Mouse (Mus musculus): Measurements from ENCODE around the gene Gltp.

DNA sequence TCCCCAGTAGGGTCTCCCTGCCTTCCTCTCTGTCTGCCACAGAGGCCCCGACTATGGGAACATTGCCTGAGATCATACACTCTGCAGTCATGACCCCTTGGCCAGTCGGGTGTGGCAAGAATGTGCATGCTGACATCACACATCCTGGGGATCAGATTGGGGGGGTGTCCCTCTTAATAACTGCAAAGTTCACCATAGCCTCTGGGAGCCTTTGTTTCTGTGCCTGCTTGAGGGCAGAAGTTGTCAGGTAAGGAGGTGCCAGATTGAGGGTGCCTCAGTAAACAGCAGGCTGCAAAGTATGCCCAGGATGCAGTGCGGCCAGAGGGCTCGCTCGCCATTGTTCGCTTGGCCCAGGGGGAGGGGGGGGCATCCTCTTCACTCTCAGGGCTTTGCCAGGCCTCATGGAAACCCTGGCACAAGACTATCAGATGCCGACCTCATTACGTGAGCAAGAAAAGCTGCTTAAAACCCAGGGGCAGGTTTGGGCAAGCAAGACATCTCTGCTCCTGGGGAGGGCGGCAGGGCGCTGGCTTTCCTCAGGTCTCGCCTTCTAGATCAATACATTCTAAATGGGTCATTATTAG lies 42.0 kb downstream of the Gltp start:
- TF ChIP-seq CTCF (IDR thresholded peaks at IDR 0.05; ENCODE audit: borderline replicate concordance, extremely low read depth, insufficient read depth, insufficient read length) (no peak), POLR2A (IDR thresholded peaks at IDR 0.05; ENCODE audit: borderline replicate concordance, extremely low read depth, insufficient read depth, insufficient read length, poor library complexity, severe bottlenecking) (no peak)

Data from brain, embryonic 14.5 days (tissue).